Mouse (Mus musculus) central nervous system, embryonic 18 days (tissue): ENCODE measurements around the gene Ppp1r1c. TPM values are rescaled to one million over a fixed set of nuclear protein-coding genes. Genes with fewer than 3 reads are reported as not detected.

Experiments used
- polyA plus RNA-seq: library from polyadenylated mRNA; depleted of rRNA; stranded (reverse); fragments of >200 nt; gene quantifications from 2 replicates; pipeline ENCODE4 v1.2.3, GENCODE M21; 2012; rRNA removed

Gene Ppp1r1c
- polyA plus RNA-seq, result 0.52 and 3.9 TPM in 2 replicates

DNA sequence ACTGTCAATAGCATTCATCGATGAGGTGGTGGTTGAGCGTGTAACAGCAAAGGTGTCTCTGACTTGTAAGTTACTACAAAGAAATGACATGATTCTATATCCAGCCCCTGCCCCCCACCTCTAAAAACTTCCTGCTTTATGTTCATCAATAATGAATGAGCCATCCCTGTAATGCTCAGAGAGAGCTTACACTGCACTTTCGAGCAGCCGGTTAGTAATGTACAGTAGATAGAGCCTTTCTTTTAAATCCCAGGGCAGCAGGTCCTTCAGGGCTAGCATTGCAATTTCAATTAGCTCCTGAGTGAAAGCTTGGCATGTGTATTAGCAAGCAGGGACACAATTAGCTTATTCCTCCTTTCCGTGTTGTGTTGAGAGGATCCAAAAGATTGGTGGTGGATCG, at the start of gene Ppp1r1c:
Gene Ppp1r1c, plus strand, starts transcription at position 206 of the 400 bp plus-strand sequence.

Other genes with a start within 250 kb of the Ppp1r1c start
- gene Itprid2, start 72.4 kb upstream of the Ppp1r1c start, polyA plus RNA-seq, result 4.4 and 4.8 TPM in 2 replicates